Mouse (Mus musculus): ENCODE results near the gene Otud1. TPM values are rescaled to one million over a fixed set of nuclear protein-coding genes. Genes with fewer than 3 reads are reported as not detected.

Gene Otud1
- total and polyA plus RNA-seq, 2 experiments from 2014 or later = 2.0 to 6.4 TPM

- H3K9ac ChIP-seq (replicated peaks; ENCODE audit: low read length, poor library complexity, severe bottlenecking) = no peak overlapping the region
- 24% methylated on average over 5 of the region's 5 CpGs for WGBS
- no peaks in the 10 kb centered on the region for H3K36me3 ChIP-seq (ENCODE audit: insufficient read depth, low read length)
- 0 out of 2 replicates have a peak, but pooled peaks cover 5% of the 10 kb centered on the region for H3K27me3 ChIP-seq (ENCODE audit: insufficient read depth, low read length)
- H3K4me2 ChIP-seq (ENCODE audit: low read depth, low read length, poor library complexity, severe bottlenecking) = peak overlapping the region; percentile 76; the same call in 1 of the 2 replicates
- peaks cover 5% of the 10 kb centered on the region; the same call in 1 of the 2 replicates for H3K4me1 ChIP-seq (ENCODE audit: insufficient read depth, low read length)
- no peaks in the 10 kb centered on the region for H3K9me3 ChIP-seq (ENCODE audit: low read length)
- H3K4me3 ChIP-seq (ENCODE audit: low read depth, low read length) = no peak overlapping the region; the same call in 1 of the 2 replicates
- ATAC-seq (ENCODE audit: low FRiP score) (no peak), DNase-seq (ENCODE audit: low spot score) (peak; percentile 4)
- TF ChIP-seq CTCF (IDR thresholded peaks at IDR 0.05) = no peak
- H3K27ac ChIP-seq (ENCODE audit: low read depth, low read length) = no peak overlapping the region
Observed at GRCm38 (mm10) chr2:19656436-19656835, 1.1 kb upstream of the Otud1 start.

GRCm38 (mm10) chr2:19657881-19658589 lies 483 bp downstream of the Otud1 start:
- 0% methylated on average over 48 of the region's 108 CpGs for WGBS
- peak overlapping the region; percentile 85 for H3K4me3 ChIP-seq (ENCODE audit: low read depth, low read length)
- H3K27ac ChIP-seq (ENCODE audit: low read depth, low read length) = peak overlapping the region; percentile 72
- TF ChIP-seq CTCF (IDR thresholded peaks at IDR 0.05) = no peak; the same call in 1 of the 2 replicates
- peak overlapping the region; percentile 76 for H3K4me2 ChIP-seq (ENCODE audit: low read depth, low read length, poor library complexity, severe bottlenecking)
- peaks cover 5% of the 10 kb centered on the region; the same call in 1 of the 2 replicates for H3K4me1 ChIP-seq (ENCODE audit: insufficient read depth, low read length)
- H3K9me3 ChIP-seq (ENCODE audit: low read length) = no peaks in the 10 kb centered on the region
- H3K9ac ChIP-seq (replicated peaks; ENCODE audit: low read length, poor library complexity, severe bottlenecking) = peak overlapping the region; percentile 72
- peak; percentile 83 for ATAC-seq (ENCODE audit: low FRiP score)
- no peaks in the 10 kb centered on the region for H3K36me3 ChIP-seq (ENCODE audit: insufficient read depth, low read length)
- peak; percentile 33 for DNase-seq (ENCODE audit: low spot score)
- H3K27me3 ChIP-seq (ENCODE audit: insufficient read depth, low read length) = 0 out of 2 replicates have a peak, but pooled peaks cover 5% of the 10 kb centered on the region

DNA sequence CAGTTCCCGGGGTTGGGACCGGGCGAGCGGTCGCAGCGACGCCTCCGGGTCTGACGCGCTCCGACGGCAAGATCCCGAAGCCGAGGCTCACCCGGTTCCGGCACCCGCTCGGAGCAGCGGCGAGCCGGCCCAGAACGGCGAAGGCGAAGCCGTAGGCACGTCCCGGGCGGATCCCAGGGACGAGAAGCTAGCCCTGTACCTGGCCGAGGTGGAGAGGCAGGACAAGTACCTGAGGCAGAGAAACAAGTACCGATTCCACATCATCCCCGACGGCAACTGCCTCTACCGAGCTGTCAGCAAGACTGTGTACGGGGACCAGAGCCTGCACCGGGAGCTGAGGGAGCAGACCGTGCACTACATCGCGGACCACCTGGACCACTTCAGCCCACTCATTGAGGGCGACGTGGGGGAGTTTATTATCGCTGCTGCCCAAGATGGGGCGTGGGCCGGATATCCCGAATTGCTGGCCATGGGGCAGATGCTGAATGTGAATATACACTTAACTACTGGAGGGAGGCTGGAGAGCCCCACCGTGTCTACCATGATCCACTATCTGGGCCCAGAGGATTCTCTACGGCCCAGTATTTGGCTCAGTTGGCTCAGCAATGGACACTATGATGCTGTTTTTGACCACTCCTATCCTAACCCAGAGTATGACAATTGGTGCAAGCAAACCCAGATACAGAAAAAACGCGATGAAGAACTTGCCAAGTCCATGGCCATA lies 1.3 kb downstream of the Otud1 start:
- Histone ChIP-seq H3K27ac (ENCODE audit: low read depth, low read length) (peak overlapping the region; percentile 72; the same call in 1 of the 2 replicates), H3K27me3 (ENCODE audit: insufficient read depth, low read length) (0 out of 2 replicates have a peak, but pooled peaks cover 5% of the 10 kb centered on the region), H3K4me2 (ENCODE audit: low read depth, low read length, poor library complexity, severe bottlenecking) (peak overlapping the region; percentile 76), H3K36me3 (ENCODE audit: insufficient read depth, low read length) (no peaks in the 10 kb centered on the region), H3K4me1 (ENCODE audit: insufficient read depth, low read length) (peaks cover 5% of the 10 kb centered on the region; the same call in 1 of the 2 replicates), H3K9me3 (ENCODE audit: low read length) (no peaks in the 10 kb centered on the region), H3K9ac (replicated peaks; ENCODE audit: low read length, poor library complexity, severe bottlenecking) (peak overlapping the region; percentile 72), H3K4me3 (ENCODE audit: low read depth, low read length) (peak overlapping the region; percentile 85)
- no peak for TF ChIP-seq CTCF (IDR thresholded peaks at IDR 0.05)
- ATAC-seq (ENCODE audit: low FRiP score) = peak; percentile 17; the same call in 1 of the 2 replicates
- DNase-seq (ENCODE audit: low spot score) = no peak
- 4% methylated on average over 45 of the region's 49 CpGs for WGBS

DNA sequence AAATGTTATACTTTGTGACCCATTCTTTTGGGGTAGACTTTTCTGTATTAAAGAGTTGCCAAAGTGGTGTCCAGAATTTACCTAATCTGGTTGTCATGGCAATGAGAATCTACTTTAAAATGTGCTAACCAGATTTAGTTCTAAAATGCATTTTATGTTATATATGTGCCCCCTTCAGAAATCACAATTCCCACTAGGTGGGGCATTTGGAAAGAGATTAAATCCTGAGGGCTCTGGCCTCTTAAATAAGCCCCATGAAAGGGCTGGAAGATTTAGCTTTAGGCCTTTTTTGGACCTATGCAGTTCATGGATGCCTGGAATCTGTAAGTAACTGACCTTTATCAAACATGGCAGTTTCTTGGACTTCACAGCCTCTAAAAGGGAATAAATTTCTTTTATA lies 3.3 kb downstream of the Otud1 start:
- H3K9ac ChIP-seq (replicated peaks; ENCODE audit: low read length, poor library complexity, severe bottlenecking) = no peak overlapping the region
- ATAC-seq (ENCODE audit: low FRiP score) (no peak), DNase-seq (ENCODE audit: low spot score) (no peak)
- no peaks in the 10 kb centered on the region for H3K36me3 ChIP-seq (ENCODE audit: insufficient read depth, low read length)
- H3K27ac ChIP-seq (ENCODE audit: low read depth, low read length) = no peak overlapping the region
- peak; percentile 39 for TF ChIP-seq CTCF (IDR thresholded peaks at IDR 0.05)
- H3K27me3 ChIP-seq (ENCODE audit: insufficient read depth, low read length) = no peaks in the 10 kb centered on the region
- peaks cover 5% of the 10 kb centered on the region; the same call in 1 of the 2 replicates for H3K4me1 ChIP-seq (ENCODE audit: insufficient read depth, low read length)
- H3K9me3 ChIP-seq (ENCODE audit: low read length) = no peaks in the 10 kb centered on the region
- H3K4me2 ChIP-seq (ENCODE audit: low read depth, low read length, poor library complexity, severe bottlenecking) = no peak overlapping the region
- no peak overlapping the region for H3K4me3 ChIP-seq (ENCODE audit: low read depth, low read length)

DNA sequence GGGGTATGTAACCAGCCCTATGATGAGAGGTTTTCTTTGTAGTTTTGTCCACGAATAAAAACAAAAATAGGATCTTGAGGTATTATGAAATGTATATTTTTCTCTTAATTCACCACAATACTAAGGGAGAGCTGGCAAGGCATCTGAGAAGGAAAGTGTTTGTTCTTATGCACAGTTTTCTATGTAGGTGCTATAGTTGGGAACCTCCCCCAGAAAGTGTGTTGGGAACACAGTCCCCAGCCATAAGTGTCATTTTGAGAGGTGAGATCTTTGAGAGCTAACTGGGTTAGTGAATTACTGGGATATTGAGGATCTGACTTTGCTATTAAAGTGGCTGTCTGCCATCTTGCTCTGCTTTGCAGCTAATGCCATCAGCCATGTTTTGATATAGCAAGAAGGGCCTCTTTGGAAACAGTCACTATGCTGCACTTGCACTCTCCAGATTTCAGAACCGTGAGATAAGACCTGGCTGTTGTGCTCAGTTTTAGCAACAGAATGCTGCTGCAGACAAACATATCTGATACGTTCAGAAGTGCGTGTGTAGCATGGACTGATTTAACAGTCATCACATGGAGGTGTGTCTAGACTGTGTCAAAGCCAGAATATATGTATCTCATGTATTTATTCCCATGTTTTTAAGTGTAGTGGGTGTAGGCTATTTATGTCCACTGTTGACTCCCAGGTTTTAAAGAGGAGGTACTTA lies 5.7 kb downstream of the Otud1 start:
- 79% methylated on average over 4 of the region's 4 CpGs for WGBS
- Histone ChIP-seq H3K27me3 (ENCODE audit: insufficient read depth, low read length) (no peaks in the 10 kb centered on the region), H3K4me2 (ENCODE audit: low read depth, low read length, poor library complexity, severe bottlenecking) (no peak overlapping the region), H3K9ac (replicated peaks; ENCODE audit: low read length, poor library complexity, severe bottlenecking) (no peak overlapping the region), H3K27ac (ENCODE audit: low read depth, low read length) (no peak overlapping the region), H3K4me1 (ENCODE audit: insufficient read depth, low read length) (peaks cover 5% of the 10 kb centered on the region; the same call in 1 of the 2 replicates), H3K36me3 (ENCODE audit: insufficient read depth, low read length) (no peaks in the 10 kb centered on the region), H3K9me3 (ENCODE audit: low read length) (no peaks in the 10 kb centered on the region), H3K4me3 (ENCODE audit: low read depth, low read length) (no peak overlapping the region)
- no peak for TF ChIP-seq CTCF (IDR thresholded peaks at IDR 0.05)
- no peak for DNase-seq (ENCODE audit: low spot score)
- ATAC-seq (ENCODE audit: low FRiP score) = no peak
